Mouse (Mus musculus) heart, embryonic 13.5 days (tissue): ENCODE results near the gene Slc30a3. TPM values are rescaled to one million over a fixed set of nuclear protein-coding genes. Genes with fewer than 3 reads are reported as not detected.
A peak's percentile ranks its signal among the peaks of the same experiment; 100 is the strongest.
"Not testable (repeated sequence)": the region's sequence is repeated elsewhere in the genome, so short reads cannot be mapped to it uniquely, and the experiment has no call there.

Experiments used
- ATAC-seq: fragments of 200-750 bp; cut with Nextera tagmentation; 2 replicates; pipeline ENCODE4 v1.8.0; 2017; ENCODE audit warnings: moderate TSS enrichment; ENCODE audit not compliant: insufficient number of reproducible peaks, low FRiP score, low TSS enrichment; ENCODE audit errors: extremely low read depth
- H3K27ac ChIP-seq: fragments of 300-500 bp; sonication (generic); replicated peaks from 2 replicates; pipeline ENCODE4 v1.5.1; 2015; ENCODE audit warnings: moderate library complexity, mild to moderate bottlenecking, inconsistent platforms
- H3K27me3 ChIP-seq: fragments of 300-500 bp; sonication (generic); replicated peaks from 2 replicates; pipeline ENCODE4 v1.6.1; 2015; ENCODE audit warnings: mild to moderate bottlenecking, inconsistent platforms
- H3K36me3 ChIP-seq: fragments of 300-500 bp; sonication (generic); 2 replicates; pipeline ENCODE4 v1.6.1; 2015; ENCODE audit warnings: mild to moderate bottlenecking, inconsistent platforms
- H3K4me1 ChIP-seq: fragments of 300-500 bp; sonication (generic); 2 replicates; pipeline ENCODE4 v1.6.1; 2015; ENCODE audit warnings: inconsistent platforms
- H3K4me2 ChIP-seq: fragments of 300-500 bp; sonication (generic); 2 replicates; pipeline ENCODE4 v1.6.1; 2015; ENCODE audit warnings: inconsistent platforms, mild to moderate bottlenecking, moderate library complexity
- H3K4me3 ChIP-seq: fragments of 300-500 bp; sonication (generic); 2 replicates; pipeline ENCODE4 v1.5.1; 2015; ENCODE audit warnings: moderate library complexity, mild to moderate bottlenecking, inconsistent platforms
- H3K9ac ChIP-seq: fragments of 300-500 bp; sonication (generic); 2 replicates; pipeline ENCODE4 v1.6.1; 2015; ENCODE audit warnings: inconsistent platforms, mild to moderate bottlenecking, moderate library complexity
- H3K9me3 ChIP-seq: fragments of 300-500 bp; sonication (generic); 2 replicates; pipeline ENCODE4 v1.6.1; 2016; ENCODE audit warnings: inconsistent platforms
- WGBS: fragments of 180-500 bp; shearing (Covaris S2); methylation state at CpG from one replicate; pipeline ENCODE4 v1.1.7; 2015; ENCODE audit warnings: mixed read lengths; 5-methylcytosine and 5-hydroxymethylcytosine counted together
- polyA plus RNA-seq: library from polyadenylated mRNA; unstranded; fragments of >200 nt; fragmentation: Nextera tagmentation; extraction: Ambion mirVana; gene quantifications from 2 replicates; pipeline ENCODE4 v1.2.1, GENCODE M21; 2015

Gene Slc30a3
- polyA plus RNA-seq, 1 experiment from 2014 or later = 0.21 TPM

GRCm38 (mm10) chr5:31071821-31072220 is 36.2 kb downstream of the Slc30a3 start:
- Histone ChIP-seq H3K27me3 (no peaks in the 10 kb centered on the region), H3K4me2 (no peak overlapping the region), H3K9me3 (no peaks in the 10 kb centered on the region), H3K9ac (no peak overlapping the region), H3K4me1 (no peaks in the 10 kb centered on the region), H3K36me3 (peaks cover 100% of the 10 kb centered on the region), H3K4me3 (no peak overlapping the region), H3K27ac (no peak overlapping the region)
- 89% methylated on average over 11 of the region's 11 CpGs for WGBS
- no peak for ATAC-seq

DNA sequence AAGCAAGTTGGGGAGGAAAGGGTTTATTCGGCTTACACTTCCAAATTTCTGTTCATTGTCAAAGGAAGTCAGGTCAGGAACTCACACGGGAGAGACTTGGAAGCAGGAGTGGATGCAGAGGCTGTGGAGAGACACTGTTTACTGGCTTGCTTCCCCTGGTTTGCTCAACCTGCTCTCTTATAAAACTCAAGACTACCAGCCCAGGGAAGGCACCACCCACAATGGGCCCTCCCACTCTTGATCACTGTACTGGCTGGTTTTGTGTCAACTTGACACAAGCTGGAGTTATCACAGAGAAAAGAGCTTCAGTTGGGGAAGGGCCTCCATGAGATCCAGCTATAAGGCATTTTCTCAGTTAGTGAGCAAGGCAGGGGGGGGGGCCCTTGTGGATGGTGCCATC is 37.0 kb downstream of the Slc30a3 start:
- peaks cover 100% of the 10 kb centered on the region for H3K36me3 ChIP-seq
- H3K27me3 ChIP-seq = no peaks in the 10 kb centered on the region
- no peak overlapping the region for H3K27ac ChIP-seq
- no peak for ATAC-seq
- no peak overlapping the region for H3K4me3 ChIP-seq
- no peaks in the 10 kb centered on the region for H3K9me3 ChIP-seq
- no peak overlapping the region for H3K4me2 ChIP-seq
- H3K9ac ChIP-seq = no peak overlapping the region
- H3K4me1 ChIP-seq = no peaks in the 10 kb centered on the region
- 83% methylated on average over 2 of the region's 2 CpGs for WGBS

DNA sequence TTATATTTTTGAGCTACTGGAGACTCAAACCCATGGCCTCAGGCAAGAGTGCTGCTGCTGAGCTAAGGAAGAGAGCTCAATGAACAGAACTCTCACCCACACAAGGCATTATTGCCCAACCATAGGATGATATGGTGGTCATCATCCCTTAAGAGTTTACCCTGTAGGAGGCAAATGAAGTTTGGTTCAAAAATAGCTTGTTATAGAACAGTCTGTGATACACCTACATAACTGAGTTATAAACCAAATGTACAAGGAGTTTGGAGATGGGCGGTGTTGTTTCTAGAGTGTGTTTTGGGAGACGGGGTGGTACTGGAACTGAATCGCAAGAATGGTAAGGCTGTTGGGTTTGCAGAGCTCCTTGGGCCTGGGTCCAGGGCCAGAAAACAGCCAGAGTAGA is 38.2 kb downstream of the Slc30a3 start:
- Histone ChIP-seq H3K27ac (no peak overlapping the region), H3K9ac (no peak overlapping the region), H3K4me1 (no peaks in the 10 kb centered on the region), H3K4me2 (no peak overlapping the region), H3K27me3 (no peaks in the 10 kb centered on the region), H3K9me3 (no peaks in the 10 kb centered on the region), H3K36me3 (peaks cover 98% of the 10 kb centered on the region), H3K4me3 (no peak overlapping the region)
- ATAC-seq = no peak
- WGBS = 86% methylated on average over 3 of the region's 3 CpGs

DNA sequence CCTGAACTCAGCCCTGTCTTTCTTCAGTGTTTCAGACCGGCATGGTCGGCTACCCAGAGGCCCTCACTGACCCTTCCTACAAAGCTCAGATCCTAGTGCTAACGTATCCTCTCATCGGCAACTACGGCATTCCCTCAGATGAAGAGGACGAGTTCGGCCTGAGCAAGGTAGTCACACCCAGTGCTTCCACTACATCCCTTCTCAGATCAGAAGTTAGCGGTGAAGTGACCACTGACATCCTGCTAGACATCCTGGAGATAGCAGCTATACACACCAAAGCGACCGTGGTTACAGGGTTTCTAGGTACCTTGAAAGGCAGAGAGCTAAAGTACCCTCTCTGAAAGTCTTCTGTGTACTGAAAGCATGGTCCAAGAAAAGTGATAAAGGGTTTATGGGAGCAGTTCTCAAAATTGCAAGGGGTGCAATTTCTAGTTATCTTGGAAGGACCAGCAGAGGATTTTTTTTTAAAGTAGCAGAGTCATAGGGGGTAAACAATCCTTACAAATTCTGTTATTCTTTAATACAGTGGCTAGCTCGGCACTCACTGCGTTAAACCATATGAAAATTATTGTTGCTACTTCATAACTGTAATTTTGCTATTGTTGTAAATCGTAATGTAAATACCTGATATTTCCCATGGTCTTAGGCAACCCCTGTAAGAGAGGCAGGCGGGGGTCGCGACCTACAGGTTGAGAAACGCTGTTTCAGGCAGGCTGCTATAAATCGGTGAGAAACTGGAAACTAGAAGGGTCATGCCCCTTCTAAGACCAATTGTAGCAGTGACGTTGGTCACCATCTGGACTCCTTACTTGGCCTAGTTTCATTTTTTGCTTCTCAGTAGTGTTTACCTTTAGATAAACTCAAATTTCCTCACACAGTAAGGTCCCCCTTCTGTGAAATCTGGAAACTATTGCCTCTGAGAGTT is 52.6 kb downstream of the Slc30a3 start:
- no peaks in the 10 kb centered on the region for H3K27me3 ChIP-seq
- peak overlapping the region; percentile 67 for H3K4me3 ChIP-seq
- H3K9ac ChIP-seq = peak overlapping the region; percentile 91
- H3K4me1 ChIP-seq = peaks cover 16% of the 10 kb centered on the region
- no peak for ATAC-seq
- 26% methylated on average over 19 of the region's 19 CpGs for WGBS
- no peaks in the 10 kb centered on the region for H3K9me3 ChIP-seq
- peak overlapping the region; percentile 94 for H3K4me2 ChIP-seq
- peaks cover 56% of the 10 kb centered on the region for H3K36me3 ChIP-seq
- H3K27ac ChIP-seq = peak overlapping the region; percentile 76

- peak within 1 kb of the TSS; percentile 91 for H3K9ac ChIP-seq
- peaks cover 47% of the 10 kb centered on the region for H3K36me3 ChIP-seq
- peak; percentile 93 for ATAC-seq
- H3K4me1 ChIP-seq = peaks cover 21% of the 10 kb centered on the region
- H3K27ac ChIP-seq = peak within 1 kb of the TSS; percentile 76
- H3K4me2 ChIP-seq = peak within 1 kb of the TSS; percentile 94
- H3K4me3 ChIP-seq = peak within 1 kb of the TSS; percentile 67
- no peaks in the 10 kb centered on the region for H3K9me3 ChIP-seq
- no peaks in the 10 kb centered on the region for H3K27me3 ChIP-seq
- under 1% methylated on average over 64 of the region's 64 CpGs for WGBS
Observed at GRCm38 (mm10) chr5:31054261-31055215, 53.5 kb downstream of the Slc30a3 start, which contains the start of gene Cad. TSS of gene Cad (plus strand) at chr5:31054780.

DNA sequence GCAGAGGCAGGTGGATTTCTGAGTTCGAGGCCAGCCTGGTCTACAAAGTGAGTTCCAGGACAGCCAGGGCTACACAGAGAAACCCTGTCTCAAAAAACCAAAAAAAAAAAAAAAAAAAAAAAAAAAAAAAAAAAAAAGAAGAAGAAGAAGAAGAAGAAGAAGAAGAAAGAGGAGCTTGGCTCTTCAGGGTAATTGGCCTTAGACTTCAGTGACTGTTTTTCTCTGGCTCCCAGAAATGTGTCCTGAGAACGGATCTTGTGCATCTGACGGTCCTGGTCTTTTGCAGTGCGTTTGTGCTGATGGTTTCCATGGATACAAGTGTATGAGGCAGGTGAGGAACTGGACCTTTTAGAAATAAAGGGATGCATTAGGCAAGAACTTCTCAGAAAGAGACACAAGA is 54.3 kb downstream of the Slc30a3 start:
- Histone ChIP-seq H3K9ac (peak overlapping the region; percentile 91), H3K27ac (peak overlapping the region; percentile 76), H3K36me3 (peaks cover 39% of the 10 kb centered on the region), H3K4me1 (peaks cover 21% of the 10 kb centered on the region), H3K4me2 (peak overlapping the region; percentile 94), H3K4me3 (peak overlapping the region; percentile 67)
- WGBS = 68% methylated on average over 4 of the region's 4 CpGs
- ATAC-seq, H3K27me3 ChIP-seq, H3K9me3 ChIP-seq: not testable (repeated sequence)

GRCm38 (mm10) chr5:31050427-31050826 is 57.6 kb downstream of the Slc30a3 start:
- Histone ChIP-seq H3K4me2 (no peak overlapping the region), H3K9me3 (no peaks in the 10 kb centered on the region), H3K27me3 (no peaks in the 10 kb centered on the region), H3K36me3 (peaks cover 18% of the 10 kb centered on the region), H3K4me3 (no peak overlapping the region), H3K9ac (no peak overlapping the region), H3K27ac (no peak overlapping the region), H3K4me1 (peaks cover 23% of the 10 kb centered on the region)
- ATAC-seq = no peak

- ATAC-seq = 0 out of 2 replicates have a peak, but pooled peaks have one; percentile 3
- WGBS = under 1% methylated on average over 23 of the region's 23 CpGs
- peaks cover 24% of the 10 kb centered on the region for H3K36me3 ChIP-seq
Observed at GRCm38 (mm10) chr5:31048763-31049641, 59.0 kb downstream of the Slc30a3 start, which contains the start of gene Slc5a6. TSS of gene Slc5a6 (minus strand) at chr5:31048924.

GRCm38 (mm10) chr5:31047848-31048762 is 59.9 kb downstream of the Slc30a3 start, which contains the start of gene Atraid:
TSS of gene Atraid (plus strand) at chr5:31048312.
- Histone ChIP-seq H3K4me1 (peaks cover 14% of the 10 kb centered on the region), H3K4me2 (peak within 1 kb of the TSS; percentile 91), H3K27ac (peak within 1 kb of the TSS; percentile 99), H3K27me3 (no peaks in the 10 kb centered on the region), H3K9me3 (no peaks in the 10 kb centered on the region), H3K36me3 (peaks cover 26% of the 10 kb centered on the region), H3K4me3 (peak within 1 kb of the TSS; percentile 76), H3K9ac (peak within 1 kb of the TSS; percentile 94)
- WGBS = under 1% methylated on average over 72 of the region's 73 CpGs
- peak; percentile 97 for ATAC-seq

More at GRCm38 (mm10) chr5:31048763-31049641, 59.0 kb downstream of the Slc30a3 start, which contains the start of gene Slc5a6:
- H3K9me3 ChIP-seq = no peaks in the 10 kb centered on the region
- H3K4me3 ChIP-seq = peak within 1 kb of the TSS; percentile 76
- peaks cover 16% of the 10 kb centered on the region for H3K4me1 ChIP-seq
- peak within 1 kb of the TSS; percentile 94 for H3K9ac ChIP-seq
- peak within 1 kb of the TSS; percentile 99 for H3K27ac ChIP-seq
- H3K27me3 ChIP-seq = no peaks in the 10 kb centered on the region
- peak within 1 kb of the TSS; percentile 91 for H3K4me2 ChIP-seq
